Mouse (Mus musculus) gastrocnemius, postnatal 36 days (tissue): ENCODE measurements at regions not wholly inside any gene's neighbourhood (a gene's known extent, or its start where the extent isn't known, plus 50 kb on each side); places are given as distances from the start of the nearest gene placed in this dataset.

Experiments used
- DNase-seq, 2 experiments: peaks; one replicate each; pipeline ENCODE4 v3.0.0; 2022
- intact Hi-C: fragments of 180-260 bp; cut with DNase I; formaldehyde crosslinking; loops from one replicate; pipeline ENCODE4 v1.15.1; 2025

DNA sequence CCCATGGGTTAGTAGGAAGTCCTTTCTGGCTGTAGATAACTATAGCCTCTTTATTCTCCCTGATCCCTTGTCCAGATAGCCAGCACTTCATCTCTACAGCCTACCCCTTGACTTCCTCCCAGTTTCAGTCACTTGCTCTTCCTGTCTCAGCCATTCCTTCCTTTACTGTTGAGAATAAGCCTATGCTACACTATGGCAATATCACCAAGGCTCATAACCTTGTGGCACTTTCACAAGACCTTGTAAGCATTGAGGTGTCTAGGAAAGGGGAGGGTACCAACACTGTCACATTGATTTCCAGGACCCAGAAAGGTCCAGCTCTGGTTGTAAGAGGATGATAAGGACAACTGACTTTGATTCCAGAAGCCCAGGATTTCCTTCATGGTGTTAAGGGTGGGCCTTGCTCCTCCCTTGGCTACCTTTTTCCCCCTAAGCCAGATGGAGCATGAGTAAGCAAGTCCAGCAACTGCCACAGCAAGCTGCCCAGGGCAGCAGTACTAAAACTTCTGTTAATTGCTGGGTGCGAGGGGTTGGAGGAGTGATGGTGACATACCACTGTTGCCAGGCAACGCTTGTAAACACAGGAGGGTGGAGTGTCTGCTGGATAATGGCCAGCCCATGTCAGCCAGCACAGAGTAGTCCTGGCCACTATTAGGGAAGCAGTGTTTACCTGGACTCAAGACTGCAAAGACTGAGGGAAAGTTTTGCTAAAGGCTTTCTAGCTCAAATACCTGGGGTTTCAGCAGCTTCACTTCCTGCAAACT lies 75.7 kb downstream of the Ankrd16 start:
- intact Hi-C loops: no loop called here
- no peak for DNase-seq

- intact Hi-C loops: loop anchor here (5.0 kb wide), 1 partner anchor 208 kb away; no protein-coding TSS in a partner anchor
- DNase-seq: no peak
Measured at GRCm38 (mm10) chr2:11869983-11870382, 92.3 kb downstream of the Ankrd16 start.

DNA sequence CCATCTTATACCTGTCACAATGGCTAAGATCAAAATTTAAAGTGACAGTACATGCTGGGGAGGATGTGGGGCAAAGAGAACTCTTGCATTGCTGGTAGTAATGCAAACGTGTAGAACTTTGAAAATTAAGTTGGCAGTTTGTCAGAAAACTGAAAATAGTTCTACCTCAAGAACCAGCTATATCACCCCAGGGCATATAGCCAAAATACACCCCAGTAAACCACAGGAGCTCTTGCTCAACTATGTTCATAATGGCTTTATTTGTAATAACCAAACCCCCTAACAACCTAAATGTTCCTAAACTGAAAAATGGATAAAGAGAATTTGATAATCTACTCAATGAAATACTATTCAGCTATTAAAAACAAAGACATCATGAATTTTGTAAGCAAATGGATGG lies 102.3 kb downstream of the Ankrd16 start:
- intact Hi-C loops: no loop called here

DNA sequence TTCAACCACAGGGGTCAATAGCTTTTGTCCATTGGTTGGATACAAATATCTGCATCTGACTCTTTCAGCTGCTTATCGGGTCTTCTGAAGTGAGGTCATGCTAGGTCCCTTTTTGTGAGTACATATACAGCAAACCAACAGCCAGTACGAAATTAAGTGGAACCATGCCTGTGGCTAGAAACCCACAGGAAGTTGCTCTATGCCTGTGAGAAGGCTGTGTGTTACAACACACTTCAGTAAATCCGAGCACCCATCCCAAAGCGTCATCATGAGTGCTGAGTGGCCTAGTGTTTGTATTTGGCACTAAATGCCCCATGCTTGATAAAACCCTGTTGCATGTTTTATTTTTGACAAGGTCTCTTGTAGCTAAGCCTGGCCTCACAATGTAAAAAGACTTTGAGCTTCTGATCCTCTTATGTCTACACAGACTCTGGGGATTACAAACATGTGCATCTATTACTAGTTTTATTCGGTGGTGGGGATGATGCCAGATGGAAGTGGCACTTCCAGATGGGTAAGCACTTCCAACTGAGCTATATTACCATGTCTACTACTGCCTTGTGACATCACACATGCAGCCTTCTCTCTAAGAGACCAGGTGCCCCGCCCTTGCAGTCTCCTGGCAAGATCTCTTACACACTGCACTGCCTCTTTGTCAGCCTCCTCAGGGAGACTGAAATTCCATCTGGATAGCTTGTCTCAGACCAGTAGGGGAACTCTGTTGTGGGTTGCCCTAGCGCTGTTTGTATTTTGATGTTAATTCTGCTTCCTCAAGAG lies 117.3 kb downstream of the Ankrd16 start:
- intact Hi-C loops: no loop called here
- DNase-seq: no peak

More for the DNA sequence above, 102.3 kb downstream of the Ankrd16 start:
- DNase-seq: no peak

- no peak for DNase-seq
- intact Hi-C loops: no loop called here
Measured at GRCm38 (mm10) chr2:11899698-11900660, 122.3 kb downstream of the Ankrd16 start.

GRCm38 (mm10) chr2:11914782-11915181 lies 137.1 kb downstream of the Ankrd16 start:
- DNase-seq: no peak
- intact Hi-C loops: no loop called here

GRCm38 (mm10) chr2:11917373-11917772 lies 139.7 kb downstream of the Ankrd16 start:
- intact Hi-C loops: no loop called here
- no peak for DNase-seq

DNA sequence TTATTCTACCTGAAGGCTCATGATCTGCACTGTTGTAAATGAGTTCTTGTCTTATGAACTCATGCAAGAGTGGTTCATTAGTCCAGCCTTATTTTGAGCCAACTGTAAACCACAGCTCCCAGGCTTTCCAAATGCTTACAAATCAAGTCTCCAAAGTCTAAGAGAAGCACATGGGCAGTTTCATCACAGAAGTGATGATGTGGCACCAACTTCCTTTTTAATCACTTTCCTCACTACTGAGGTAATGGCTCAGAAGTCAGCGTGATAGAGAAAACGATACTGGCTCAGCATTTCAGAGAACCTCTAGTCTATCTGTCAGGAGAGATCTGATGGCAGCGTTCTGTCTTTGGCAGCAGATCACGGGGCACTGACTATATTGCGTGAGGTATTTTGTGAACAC lies 140.4 kb downstream of the Ankrd16 start:
- intact Hi-C loops: no loop called here
- DNase-seq: no peak

DNA sequence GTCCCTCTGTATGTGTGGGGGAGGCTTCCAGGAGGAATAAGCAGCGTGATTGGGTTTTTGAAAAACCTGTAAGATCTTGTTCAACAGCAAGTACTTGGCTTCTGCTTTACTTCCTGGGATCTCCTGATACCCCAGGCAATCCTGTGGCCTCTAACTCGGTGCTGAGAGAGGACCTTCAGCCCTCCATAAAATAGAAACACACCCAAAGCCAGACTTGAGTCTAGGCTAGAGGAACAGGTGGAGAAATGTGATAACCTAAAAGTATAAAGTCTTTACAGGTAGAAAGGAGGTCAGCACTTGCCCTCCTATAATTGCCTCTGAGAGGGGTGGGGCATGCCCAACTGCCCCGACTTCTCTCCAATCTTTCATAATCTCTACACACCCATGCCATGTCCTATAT lies 183.1 kb downstream of the Ankrd16 start:
- intact Hi-C loops: no loop called here
- no peak for DNase-seq

GRCm38 (mm10) chr2:11965374-11965773 lies 187.7 kb downstream of the Ankrd16 start:
- intact Hi-C loops: no loop called here

DNA sequence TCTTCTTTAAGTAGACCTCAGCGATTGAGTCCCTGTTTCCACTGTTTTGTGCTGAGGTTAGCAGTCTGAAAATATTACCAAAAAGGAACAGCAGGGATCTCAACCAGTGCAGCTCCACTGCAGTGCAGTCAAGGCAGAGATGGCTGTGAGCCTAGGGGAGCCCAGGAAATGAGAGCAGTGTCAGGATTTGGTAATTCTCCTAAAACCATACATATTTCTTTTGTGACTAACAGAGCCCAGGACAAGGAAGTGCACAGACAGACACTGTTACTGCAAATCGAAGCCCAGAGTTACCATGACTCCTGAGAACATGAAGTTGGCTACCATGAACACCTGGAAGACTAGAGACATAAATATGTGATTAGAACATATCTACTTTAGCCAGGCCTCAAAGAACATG lies 189.3 kb downstream of the Ankrd16 start:
- DNase-seq: no peak
- intact Hi-C loops: no loop called here

More at GRCm38 (mm10) chr2:11965374-11965773, 187.7 kb downstream of the Ankrd16 start:
- DNase-seq: no peak

DNA sequence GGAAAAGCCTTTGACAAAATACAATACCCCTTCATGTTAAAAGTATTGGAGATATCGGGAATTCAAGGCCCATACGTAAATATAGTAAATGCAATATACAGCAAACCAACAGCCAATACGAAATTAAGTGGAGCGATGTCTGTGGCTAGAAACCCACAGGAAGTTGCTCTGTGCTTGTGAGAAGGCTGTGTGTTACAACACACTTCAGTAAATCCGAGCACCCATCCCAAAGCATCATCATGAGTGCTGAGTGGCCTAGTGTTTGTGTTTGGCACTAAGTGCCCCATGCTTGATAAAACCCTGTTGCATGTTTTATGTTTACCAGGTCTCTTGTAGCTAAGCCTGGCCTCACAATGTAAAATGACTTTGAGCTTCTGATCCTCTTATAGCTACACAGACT lies 194.3 kb downstream of the Ankrd16 start:
- no peak for DNase-seq
- intact Hi-C loops: no loop called here

GRCm38 (mm10) chr2:12001938-12002899 lies 224.5 kb downstream of the Ankrd16 start:
- no peak for DNase-seq
- intact Hi-C loops: loop anchor here (5.0 kb wide), 2 partner anchors 300 to 385 kb away; partner anchors contain the start of gene Itga8

- intact Hi-C loops: loop anchor here (5.0 kb wide), 2 partner anchors 298 to 383 kb away; partner anchors contain the start of gene Itga8
- no peak for DNase-seq
Measured at GRCm38 (mm10) chr2:12004330-12004729, 226.7 kb downstream of the Ankrd16 start.

DNA sequence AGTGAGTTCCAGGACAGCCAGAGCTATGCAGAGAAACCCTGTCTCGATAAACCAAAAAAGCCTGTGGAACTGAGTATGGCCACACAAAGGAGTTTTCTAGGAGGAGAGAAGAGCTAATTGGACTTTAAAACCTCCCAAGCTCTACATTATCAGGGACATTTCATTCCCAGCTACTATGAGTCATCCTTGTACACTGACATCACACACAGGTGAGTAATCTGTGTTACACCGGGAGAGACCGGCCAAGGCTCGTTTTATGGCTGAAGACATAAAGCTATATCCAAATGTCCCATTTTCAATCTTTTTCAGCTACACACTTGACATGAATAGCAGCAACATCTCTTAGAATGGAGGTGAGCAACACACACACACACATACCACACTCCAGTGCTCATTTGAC lies 229.5 kb downstream of the Ankrd16 start:
- intact Hi-C loops: no loop called here
- no peak for DNase-seq

GRCm38 (mm10) chr2:12011441-12011840 lies 233.8 kb downstream of the Ankrd16 start:
- DNase-seq: no peak
- intact Hi-C loops: no loop called here

GRCm38 (mm10) chr2:12019607-12020006 lies 241.9 kb downstream of the Ankrd16 start:
- DNase-seq: no peak
- intact Hi-C loops: no loop called here

GRCm38 (mm10) chr2:12023402-12024111 lies 245.9 kb downstream of the Ankrd16 start:
- DNase-seq: peak in 1 of 2 experiments; percentile 8

DNA sequence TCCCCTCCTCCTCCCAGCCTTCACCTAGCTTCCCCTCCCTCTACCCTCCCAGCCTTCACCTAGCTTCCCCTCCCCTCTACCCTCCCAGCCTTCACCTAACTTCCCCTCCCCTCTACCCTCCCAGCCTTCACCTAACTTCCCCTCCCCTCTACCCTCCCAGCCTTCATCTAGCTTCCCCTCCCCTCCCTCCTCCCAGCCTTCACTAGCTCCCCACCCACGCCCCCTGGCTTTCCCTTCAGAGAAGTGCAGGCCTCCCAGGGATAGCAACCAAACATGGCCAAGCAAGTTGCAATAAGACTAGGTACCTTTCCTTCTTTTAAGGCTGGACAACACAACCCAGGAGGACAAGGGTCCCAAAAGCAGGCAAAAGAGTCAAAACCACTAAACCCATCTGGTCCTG lies 248.5 kb downstream of the Ankrd16 start:
- no peak for DNase-seq
- intact Hi-C loops: no loop called here

More at GRCm38 (mm10) chr2:12023402-12024111, 245.9 kb downstream of the Ankrd16 start:
- intact Hi-C loops: no loop called here
